Mouse (Mus musculus): ENCODE measurements around the gene 4930407I10Rik. TPM values are rescaled to one million over a fixed set of nuclear protein-coding genes. Genes with fewer than 3 reads are reported as not detected.

4930407I10Rik gene
- total RNA-seq (2012; rRNA removed) = not detected in 2 replicates
- not detected for polyA plus RNA-seq (2012; ENCODE audit: insufficient read depth in 1 of 2, insufficient read length in 2 of 2, low read depth in 1 of 2, low replicate concordance in 2 of 2, missing spikeins in 1 of 2)

- H3K27ac ChIP-seq (ENCODE audit: control insufficient read depth, low read depth, low read length) = no peak within 1 kb of the TSS
- TF ChIP-seq HCFC1 (IDR thresholded peaks at IDR 0.05; ENCODE audit: low read depth, low read length) (no peak), POLR2AphosphoS2 (IDR thresholded peaks at IDR 0.05; ENCODE audit: low read length) (no peak), ZNF384 (IDR thresholded peaks at IDR 0.05; ENCODE audit: low read depth, low read length) (no peak), ELF1 (IDR thresholded peaks at IDR 0.05; ENCODE audit: low read depth, low read length) (no peak), MEF2A (IDR thresholded peaks at IDR 0.05; ENCODE audit: extremely low read depth, insufficient replicate concordance, low read depth, low read length, poor library complexity, severe bottlenecking) (no peak), TBP (IDR thresholded peaks at IDR 0.05; ENCODE audit: low read depth, low read length) (no peak), ZMIZ1 (IDR thresholded peaks at IDR 0.05; ENCODE audit: low read depth, low read length) (no peak), CHD2 (IDR thresholded peaks at IDR 0.05; ENCODE audit: low read length) (no peak), RAD21 (IDR thresholded peaks at IDR 0.05; ENCODE audit: low read depth, low read length) (no peak), CHD1 (IDR thresholded peaks at IDR 0.05; ENCODE audit: low read depth, low read length) (no peak), ZC3H11A (IDR thresholded peaks at IDR 0.05; ENCODE audit: low read depth, low read length) (no peak), UBTF (IDR thresholded peaks at IDR 0.05; ENCODE audit: borderline replicate concordance, insufficient read depth, low read depth, low read length) (no peak), USF1 (IDR thresholded peaks at IDR 0.05; ENCODE audit: low read depth, low read length) (no peak), E2F4 (IDR thresholded peaks at IDR 0.05; ENCODE audit: borderline replicate concordance, low read depth, low read length) (no peak), GABPA (IDR thresholded peaks at IDR 0.05; ENCODE audit: low read depth, low read length) (no peak), CTCF (IDR thresholded peaks at IDR 0.05 in 2 of 3, conservative IDR thresholded peaks at IDR 0.05 in 1 of 3; ENCODE audit: control insufficient read depth in 1 of 3, insufficient read depth in 1 of 3, low read depth in 2 of 3, low read length in 3 of 3, poor library complexity in 1 of 3, severe bottlenecking in 1 of 3) (no peak), USF2 (IDR thresholded peaks at IDR 0.05; ENCODE audit: borderline replicate concordance in 1 of 2, insufficient read depth in 1 of 2, low read depth in 1 of 2, low read length in 2 of 2) (no peak), MYC (IDR thresholded peaks at IDR 0.05; ENCODE audit: low read depth, low read length) (no peak), POLR2AphosphoS5 (IDR thresholded peaks at IDR 0.05; ENCODE audit: borderline replicate concordance, low read depth, low read length) (no peak), MYB (IDR thresholded peaks at IDR 0.05; ENCODE audit: low read depth, low read length) (no peak)
- H3K4me3 ChIP-seq (ENCODE audit: control insufficient read depth in 1 of 2, insufficient read depth in 1 of 2, low read depth in 2 of 2, low read length in 2 of 2) = no peak within 1 kb of the TSS
- no peaks in the 10 kb centered on the region for H3K4me1 ChIP-seq (ENCODE audit: control insufficient read depth in 1 of 2, insufficient read depth in 2 of 2, low read length in 2 of 2)
- DNase-seq (ENCODE audit: low read depth, low spot score) = no peak
- H3K79me2 ChIP-seq (ENCODE audit: control insufficient read depth, insufficient read depth, low read length, poor library complexity) = no peaks in the 10 kb centered on the region
- H3K9ac ChIP-seq (ENCODE audit: control insufficient read depth, low read depth, low read length, poor library complexity, severe bottlenecking) = no peak within 1 kb of the TSS
- no peaks in the 10 kb centered on the region for H3K36me3 ChIP-seq (ENCODE audit: control insufficient read depth in 1 of 2, insufficient read depth in 2 of 2, low read length in 2 of 2)
- peaks cover 31 to 34% of the 10 kb centered on the region in 2 experiments for H3K27me3 ChIP-seq (ENCODE audit: control insufficient read depth in 1 of 2, insufficient read depth in 2 of 2, low read length in 2 of 2)
- no peaks in the 10 kb centered on the region for H3K9me3 ChIP-seq (replicated peaks; ENCODE audit: insufficient read depth, low read length)
Observed at GRCm38 (mm10) chr15:82058719-82059201, at the start of gene 4930407I10Rik. Gene 4930407I10Rik (plus strand): TSS chr15:82059151.

Measured in MEL (cell line).